Mouse (Mus musculus) liver, embryonic 14.5 days (tissue): Measurements from ENCODE around the gene Chic2.

Source experiments
- CTCF ChIP-seq: IDR thresholded peaks from 2 replicates; pipeline ENCODE4 v1.5.1; 2016; ENCODE audit warnings: antibody characterized with exemption, low read depth, control low read depth
- EP300 ChIP-seq: IDR thresholded peaks from 2 replicates; pipeline ENCODE4 v1.6.1; 2016; ENCODE audit warnings: antibody characterized with exemption, low read depth

GRCm38 (mm10) chr5:75077051-75077380 is 32.4 kb upstream of the Chic2 start:
- TF ChIP-seq EP300, result no peak
- TF ChIP-seq CTCF, result no peak
